Mouse (Mus musculus) B cell, adult 67 days (primary cell): ENCODE measurements around the gene Ube2z. TPM values are rescaled to one million over a fixed set of nuclear protein-coding genes. Genes with fewer than 3 reads are reported as not detected.

ENCODE experiments used
- total RNA-seq, 2 experiments: library from RNA; stranded (reverse); gene quantifications; 4 replicates each; pipeline ENCODE4 v1.2.4; 2023

Ube2z gene
- 10 to 100 TPM; 51.4 to 52.6 TPM for total RNA-seq

DNA sequence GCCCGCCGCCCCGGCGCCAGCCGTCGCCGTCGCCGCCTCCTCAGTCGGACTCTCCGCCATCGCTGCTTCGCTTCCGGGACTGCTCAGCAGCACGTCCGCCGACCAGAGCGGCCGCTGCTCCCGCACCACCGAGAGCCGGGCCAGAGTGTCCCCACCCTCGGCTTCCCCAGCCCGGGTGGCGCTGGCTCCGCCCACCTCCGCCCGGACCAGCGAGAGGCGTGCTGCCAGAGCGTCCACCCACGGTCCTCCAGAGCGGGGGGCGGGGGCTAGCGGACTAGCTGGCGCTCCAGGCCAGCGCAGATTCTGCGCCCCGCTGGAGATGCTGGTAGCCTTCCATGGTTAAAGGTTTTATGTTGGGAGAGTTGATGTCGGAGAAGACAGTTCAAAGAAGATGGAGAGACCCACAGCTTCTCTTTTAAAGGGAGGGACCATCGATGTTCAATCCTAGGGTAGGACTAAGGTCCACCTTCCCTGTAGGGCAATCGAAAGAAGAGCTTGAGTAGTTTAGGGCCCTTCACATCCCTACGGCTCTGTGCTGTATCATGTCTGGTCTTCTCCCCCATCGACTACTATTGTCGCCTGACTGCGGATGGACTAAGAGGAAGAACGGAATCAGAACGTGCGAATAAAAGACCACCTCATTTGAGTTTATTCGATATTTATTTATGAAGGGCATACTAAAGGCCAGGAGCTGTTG, at the start of gene Ube2z:
Gene Ube2z, minus strand, starts transcription at position 174 of the 697 bp plus-strand sequence.

DNA sequence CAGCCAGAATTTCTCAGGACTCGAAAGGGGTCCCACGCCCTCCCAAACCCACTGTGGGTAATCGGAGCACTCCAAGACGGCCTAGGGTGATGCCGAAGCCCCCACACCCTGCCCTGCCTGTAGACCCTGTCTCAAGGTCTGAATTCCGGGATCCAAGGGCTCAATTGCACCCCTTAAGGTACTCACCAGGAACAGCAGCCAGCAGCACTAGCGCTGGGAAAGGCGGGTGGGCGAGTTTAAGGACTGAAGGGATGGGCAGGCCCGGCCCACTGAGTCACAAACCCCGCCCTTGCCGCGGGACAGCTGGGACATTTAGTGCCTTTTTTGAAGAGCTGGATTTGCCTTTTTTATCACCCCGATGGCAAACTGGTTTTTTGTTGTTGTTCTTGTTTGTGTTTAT, 46.6 kb upstream of the Ube2z start, which contains the start of gene Calcoco2:
Gene Calcoco2, minus strand, starts transcription at position 214 of the 400 bp plus-strand sequence.

DNA sequence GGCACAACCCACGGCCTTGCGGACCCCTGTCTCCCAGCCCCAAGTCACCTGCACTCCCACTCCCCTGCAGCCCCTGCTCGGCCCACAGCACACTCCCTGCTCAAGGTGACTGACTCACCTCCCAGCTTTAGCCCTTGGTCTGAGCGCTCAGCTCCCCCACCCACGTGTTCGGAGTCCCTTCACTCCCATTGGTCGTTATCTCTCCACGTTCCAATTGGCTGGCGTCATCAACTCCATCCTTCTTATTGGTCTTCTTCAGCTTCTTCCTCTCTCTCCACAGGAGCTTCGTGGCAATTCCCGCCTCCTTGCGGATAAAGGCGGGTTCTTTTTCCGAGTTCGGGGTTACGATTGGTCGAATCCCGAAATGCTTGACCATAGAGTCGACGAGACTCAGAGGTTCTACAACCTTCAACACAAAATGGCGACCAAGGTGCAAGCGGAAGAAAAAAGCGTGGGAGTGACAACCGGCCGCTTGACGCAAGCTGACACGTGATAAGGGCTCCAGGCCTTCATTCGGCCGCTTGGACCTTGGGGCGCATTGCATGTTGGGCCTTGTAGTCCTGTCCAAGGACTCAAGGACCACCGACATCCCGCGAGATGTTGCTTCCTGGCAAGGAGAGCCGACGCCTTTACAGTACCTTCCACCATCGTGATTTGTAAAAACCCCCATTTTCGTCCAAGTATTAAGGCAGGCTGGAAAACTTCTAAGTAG, 10.5 kb upstream of the Ube2z start, which contains the start of gene Atp5g1:
Gene Atp5g1, minus strand, starts transcription at position 162 of the 712 bp plus-strand sequence.

DNA sequence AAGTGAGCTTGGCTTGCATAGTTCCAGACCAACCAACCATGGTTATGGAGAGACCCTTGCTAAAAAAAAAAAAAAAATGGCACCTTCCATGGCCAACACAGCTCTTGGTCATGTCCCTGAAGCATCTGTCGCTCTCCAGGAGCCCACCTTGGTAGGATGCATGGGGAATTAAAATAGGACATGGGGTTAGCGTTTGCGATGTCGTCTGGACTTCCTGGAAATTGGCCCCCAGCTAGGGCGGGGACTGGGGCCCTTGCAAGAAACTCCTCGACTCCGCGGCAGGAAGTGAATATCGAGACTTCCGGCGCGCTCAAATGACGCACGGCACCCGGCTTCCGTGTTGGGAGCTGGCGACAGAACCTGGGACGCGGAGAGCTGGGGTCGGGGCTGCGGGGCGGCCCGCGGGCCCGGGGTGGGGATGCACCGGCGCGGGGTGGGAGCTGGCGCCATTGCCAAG, 30.6 kb downstream of the Ube2z start, which contains the start of gene Snf8:
Gene Snf8, plus strand, starts transcription at position 290 of the 457 bp plus-strand sequence.

DNA sequence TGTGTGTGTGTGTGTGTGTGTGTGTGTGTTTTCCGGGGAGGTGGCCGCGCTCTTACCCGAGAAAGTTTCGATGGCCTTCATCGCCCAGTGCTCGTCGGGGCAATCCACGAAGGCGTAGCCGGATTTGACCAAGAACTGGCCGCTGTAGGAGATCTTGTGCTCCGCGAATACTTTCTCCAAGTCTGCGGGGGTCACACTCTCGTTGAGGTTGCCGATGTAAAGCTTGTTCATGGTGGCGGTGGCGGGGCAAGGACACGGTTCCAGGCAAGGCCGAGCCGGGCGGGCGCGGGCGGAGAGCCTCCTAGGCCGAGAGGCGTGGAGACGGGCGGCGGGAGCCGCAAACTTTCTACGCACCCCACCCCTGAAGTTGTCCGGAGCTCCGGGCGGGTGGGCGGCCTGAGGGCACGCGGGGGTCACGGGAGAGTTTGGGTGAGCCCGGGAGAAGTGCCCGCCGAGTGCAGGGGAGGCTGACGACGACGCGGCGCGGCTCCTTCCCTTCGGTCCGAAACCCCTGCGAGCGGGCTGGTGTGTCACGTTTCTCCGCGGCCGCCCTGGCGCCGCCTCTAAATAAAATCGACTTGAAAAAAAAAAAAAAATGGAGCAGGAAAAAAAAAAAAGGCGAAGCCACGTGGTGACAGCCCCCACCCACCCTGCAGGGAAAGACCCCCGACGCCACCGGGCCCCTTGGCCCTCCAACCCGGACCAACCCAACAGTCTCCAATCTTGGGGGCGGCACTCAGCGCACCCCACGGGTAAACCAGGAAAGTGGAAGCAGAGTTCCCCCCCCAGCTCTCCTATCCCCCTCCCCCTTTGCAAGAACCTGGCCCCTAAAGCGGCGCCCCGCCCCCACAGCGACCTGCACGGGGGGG, 59.6 kb downstream of the Ube2z start, which contains the start of gene Igf2bp1:
Gene Igf2bp1, minus strand, starts transcription at position 538 of the 869 bp plus-strand sequence.

Other genes starting within 250 kb of the Ube2z start
- gene Phospho1, start 240.9 kb downstream of the Ube2z start, total RNA-seq: not detected
- 10 to 100 TPM; 52.4 to 62.8 TPM for gene Gngt2, start 228.2 kb downstream of the Ube2z start, total RNA-seq
- 100 to 1,000 TPM in 1 of 2 experiments, 10 to 100 TPM in 1; 98.9 to 106 TPM for gene Abi3, start 222.9 kb downstream of the Ube2z start, total RNA-seq
- gene B4galnt2, start 150.5 kb downstream of the Ube2z start, total RNA-seq: under 1 TPM; 0.41 to 0.42 TPM
- not detected for gene Igf2bp1, start 59.4 kb downstream of the Ube2z start, total RNA-seq
- gene Gip, start 40.8 kb downstream of the Ube2z start, total RNA-seq: not detected
- gene Snf8, start 30.5 kb downstream of the Ube2z start, total RNA-seq: 10 to 100 TPM; 63.4 to 63.6 TPM
- 10 to 100 TPM; 92.9 to 94.3 TPM for gene Atp5g1, start 10.3 kb upstream of the Ube2z start, total RNA-seq
- gene Calcoco2, start 46.6 kb upstream of the Ube2z start, total RNA-seq: not detected
- not detected for gene Ttll6, start 68.4 kb upstream of the Ube2z start, total RNA-seq
- not detected for gene Hoxb13, start 128.9 kb upstream of the Ube2z start, total RNA-seq
- gene Hoxb9, start 206.1 kb upstream of the Ube2z start, total RNA-seq: not detected
- gene Hoxb8, start 216.5 kb upstream of the Ube2z start, total RNA-seq: not detected
- not detected for gene Hoxb7, start 221.2 kb upstream of the Ube2z start, total RNA-seq
- not detected for gene Hoxb6, start 227.1 kb upstream of the Ube2z start, total RNA-seq
- not detected for gene Hoxb5, start 237.9 kb upstream of the Ube2z start, total RNA-seq